Mouse (Mus musculus): Measurements from ENCODE around the gene Gm5294.

DNA sequence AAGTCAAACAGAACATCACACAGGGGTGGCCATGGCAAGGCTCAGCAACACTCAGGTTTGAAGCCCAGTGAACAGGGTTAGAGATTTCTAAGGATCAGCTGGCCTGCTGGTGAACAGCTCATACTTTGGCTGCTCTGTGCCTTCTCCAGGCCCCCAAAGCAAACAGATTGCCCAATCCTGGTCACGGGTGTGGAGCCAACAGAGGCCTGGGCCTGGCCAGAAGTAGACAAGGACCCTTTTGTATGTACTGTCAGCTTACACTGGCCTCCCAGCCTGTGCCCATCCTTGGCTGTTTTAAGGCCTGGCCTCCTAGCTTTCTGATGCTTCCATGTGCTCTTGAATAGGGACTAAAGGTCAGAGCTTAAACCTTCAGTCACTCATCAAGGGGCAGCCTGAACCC, 43.5 kb upstream of the Gm5294 start:
- TF ChIP-seq GATA1 (IDR thresholded peaks at IDR 0.05; ENCODE audit: low read length) (no peak), TAL1 (IDR thresholded peaks at IDR 0.05; ENCODE audit: low read length) (no peak)

Measured in erythroblast, embryonic 14.5 days (primary cell).